Mouse (Mus musculus): ENCODE results near the gene Hoxd1.

DNA sequence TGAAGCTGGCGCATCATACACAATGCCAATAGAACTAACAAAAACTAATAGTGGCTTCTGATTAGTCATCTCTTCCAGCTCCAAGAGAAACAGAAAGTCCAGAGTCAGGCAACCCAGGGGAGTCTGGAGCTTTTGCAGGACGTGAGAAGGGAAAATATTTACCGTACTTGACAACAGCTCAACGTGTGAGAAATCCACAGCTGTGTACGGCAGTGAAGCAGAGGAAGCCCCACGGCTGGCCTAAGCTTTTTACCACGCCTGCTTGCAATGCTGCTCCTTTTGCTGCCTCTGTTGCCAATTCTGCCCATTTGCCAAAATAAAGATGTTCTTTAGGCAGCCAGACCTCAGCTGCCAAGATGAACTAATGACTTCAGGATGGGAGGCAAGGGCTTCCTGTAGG, 32.8 kb downstream of the Hoxd1 start:
- TF ChIP-seq CTCF (IDR thresholded peaks at IDR 0.05; ENCODE audit: low read depth, low read length) (no peak), TAL1 (conservative IDR thresholded peaks at IDR 0.05; ENCODE audit: low read depth, low read length) (no peak)
